Mouse (Mus musculus): ENCODE measurements at regions not wholly inside any gene's neighbourhood (a gene's known extent, or its start where the extent isn't known, plus 50 kb on each side); places are given as distances from the start of the nearest gene placed in this dataset.

- no peak for DNase-seq
These were observed 131.8 kb upstream of the Tmpo start for GRCm38 (mm10) chr10:91312913-91313312.

DNA sequence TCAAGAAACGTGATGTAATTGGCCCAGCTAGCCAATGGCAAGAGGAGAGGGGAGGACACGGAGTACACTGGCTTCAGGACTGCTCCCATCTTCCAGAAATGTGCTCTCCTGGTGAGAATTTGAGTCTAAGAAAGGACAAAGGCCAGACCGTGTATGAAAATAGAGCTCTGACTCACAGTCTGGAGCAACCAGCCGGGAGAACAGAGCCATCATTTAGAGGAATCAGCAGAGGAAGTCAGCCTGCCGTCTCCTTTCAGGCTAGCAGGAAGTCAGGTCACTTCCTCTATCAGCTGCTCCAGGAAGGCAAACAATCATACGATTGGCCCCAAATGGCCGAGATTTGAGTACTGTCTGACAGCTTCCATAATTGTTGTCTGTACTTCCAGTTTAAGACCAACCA is 119.0 kb upstream of the Tmpo start:
- DNase-seq: no peak

GRCm38 (mm10) chr10:91297792-91298460 is 116.8 kb upstream of the Tmpo start:
- DNase-seq: peak; percentile 49

GRCm38 (mm10) chr10:91295345-91295744 is 114.2 kb upstream of the Tmpo start:
- DNase-seq: no peak

DNA sequence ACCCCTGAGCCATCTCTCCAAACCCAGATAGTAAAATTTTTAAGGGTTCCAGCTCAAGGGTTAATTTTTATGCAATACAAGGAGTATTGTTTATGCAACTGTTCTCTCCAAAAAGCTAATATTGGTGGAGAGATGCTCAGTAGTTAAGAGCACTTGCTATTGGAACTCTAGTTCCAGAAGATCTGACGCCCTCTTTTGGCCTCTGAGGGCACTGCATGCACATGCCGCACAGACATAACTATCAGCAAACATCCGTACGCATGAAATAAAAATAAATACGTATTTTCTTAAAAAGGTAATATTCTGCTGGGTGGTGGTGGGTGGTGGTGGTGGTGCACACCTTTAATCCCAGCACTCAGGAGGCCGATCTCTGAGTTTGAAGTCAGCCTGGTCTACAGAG is 112.1 kb upstream of the Tmpo start:
- no peak for DNase-seq

DNA sequence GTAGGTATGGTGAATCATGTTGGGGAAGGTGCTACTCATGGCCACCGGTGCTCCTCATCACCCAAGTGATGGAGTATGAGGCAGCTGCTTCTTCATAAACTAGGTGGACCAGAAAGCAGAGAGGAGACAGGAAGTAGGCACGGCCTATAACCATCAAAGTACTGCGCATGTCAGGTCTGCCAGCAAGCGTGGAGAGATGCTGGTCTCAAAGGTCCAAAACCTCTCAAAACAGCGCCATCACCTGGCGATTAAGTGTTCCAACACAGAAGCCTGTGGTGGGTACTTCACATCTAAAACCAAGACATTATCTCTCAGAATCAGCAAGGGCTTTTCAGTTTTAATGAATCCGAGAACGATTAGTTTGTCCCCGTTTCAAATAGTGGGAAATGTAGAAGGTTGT is 103.1 kb upstream of the Tmpo start:
- no peak for DNase-seq

GRCm38 (mm10) chr10:91270955-91271741 is 90.0 kb upstream of the Tmpo start:
- DNase-seq: peak; percentile 78

DNA sequence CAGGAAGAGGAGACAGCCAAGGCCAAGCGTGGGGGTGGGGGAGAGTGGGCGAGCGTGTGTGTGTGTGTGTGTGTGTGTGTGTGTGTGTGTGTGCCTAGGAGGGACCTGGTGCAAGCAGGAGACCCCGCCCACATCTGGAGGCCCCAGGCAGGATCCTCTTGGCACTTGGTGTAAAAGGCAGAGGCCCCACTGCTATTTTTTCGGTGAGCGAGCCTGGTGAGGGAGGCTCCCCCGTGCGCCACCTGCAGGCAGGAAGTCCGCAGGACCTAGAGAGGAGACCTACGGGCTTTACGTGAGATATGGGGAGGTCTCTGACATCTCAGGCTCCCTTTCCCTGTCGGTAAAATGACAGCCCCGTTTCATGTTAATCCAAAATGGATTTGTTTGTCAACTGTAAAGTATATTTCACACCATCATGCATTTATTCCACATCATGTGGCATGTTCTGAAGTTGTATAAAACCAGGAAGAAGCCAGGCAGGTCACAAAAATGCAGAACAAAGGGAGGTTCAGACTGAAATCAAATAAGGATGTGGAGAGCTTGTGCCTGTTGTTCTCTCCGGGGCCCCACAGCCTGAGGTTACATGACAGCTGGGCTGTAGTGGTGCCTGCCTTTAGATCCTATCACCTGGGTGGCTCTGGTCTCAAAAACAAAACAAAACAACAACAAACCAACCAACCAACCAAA is 89.3 kb upstream of the Tmpo start:
- peak; percentile 15 for DNase-seq

GRCm38 (mm10) chr10:91267886-91268285 is 86.8 kb upstream of the Tmpo start:
- peak; percentile 29 for DNase-seq

DNA sequence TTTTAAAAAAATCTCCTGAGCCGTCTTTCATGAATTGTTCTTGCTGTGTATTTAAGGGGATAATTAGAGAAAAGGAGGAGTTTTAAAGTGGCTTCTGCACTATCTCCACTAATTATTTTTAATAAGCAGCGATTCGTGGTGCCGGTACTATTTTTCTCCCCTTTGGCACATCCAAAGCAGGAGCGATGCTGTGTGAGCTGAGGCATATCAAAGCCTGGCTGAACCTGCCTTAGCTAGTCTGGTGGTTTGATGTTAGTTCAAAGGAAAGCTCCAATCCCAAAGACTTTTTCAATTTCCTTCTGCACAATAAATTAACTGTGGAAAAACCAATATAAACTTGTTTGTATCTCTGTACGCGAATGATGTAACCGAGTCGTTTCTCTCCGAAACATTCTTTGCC is 79.3 kb upstream of the Tmpo start:
- no peak for DNase-seq

- no peak for DNase-seq
These were observed 68.6 kb upstream of the Tmpo start for GRCm38 (mm10) chr10:91249681-91250195.

DNA sequence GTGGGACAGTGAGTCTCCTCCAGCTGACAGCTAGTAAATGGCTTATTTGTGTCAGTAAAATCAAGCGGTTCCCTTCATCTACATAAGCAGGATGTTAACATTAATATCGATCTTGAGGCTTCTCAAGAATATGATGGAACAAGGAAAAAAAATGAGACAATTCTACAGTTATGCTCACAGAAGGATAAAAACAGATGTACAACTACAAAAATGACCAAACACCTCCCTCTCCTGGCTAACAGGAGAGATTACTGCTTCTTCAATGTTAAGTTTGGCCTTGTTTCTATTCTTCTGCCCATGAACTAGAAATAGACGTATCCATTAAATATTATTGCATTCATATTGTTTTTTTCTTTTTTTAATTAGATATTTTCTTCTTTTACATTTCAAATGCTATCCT is 63.2 kb upstream of the Tmpo start:
- DNase-seq: no peak

DNA sequence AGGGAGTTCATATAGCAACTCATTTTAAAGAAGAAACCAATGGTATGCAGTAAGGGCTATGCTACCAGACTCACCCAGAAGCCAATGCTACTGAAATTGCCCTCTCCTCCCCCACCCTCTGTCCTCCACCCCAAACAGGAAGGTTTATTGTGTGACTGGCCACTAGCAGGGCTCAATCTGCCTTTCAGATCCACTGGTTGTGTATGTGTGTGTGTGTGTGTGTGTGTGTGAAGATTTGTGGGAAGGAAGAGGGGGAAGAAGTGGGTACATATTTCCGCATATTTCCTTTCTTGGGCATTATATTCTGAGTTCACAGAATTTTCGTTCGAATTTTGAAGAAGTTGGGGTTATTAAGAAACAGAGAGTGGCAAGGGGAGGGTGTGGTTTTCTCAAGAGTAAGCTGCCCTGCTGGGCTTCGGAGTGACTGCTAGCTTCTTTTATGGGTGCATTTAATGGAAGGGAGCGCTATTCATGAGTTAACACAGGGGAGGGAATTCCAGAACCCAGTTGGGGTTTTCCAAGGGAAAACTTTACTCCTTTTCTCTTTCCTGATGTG is 61.5 kb upstream of the Tmpo start:
- no peak for DNase-seq

GRCm38 (mm10) chr10:91241611-91242005 is 60.5 kb upstream of the Tmpo start:
- no peak for DNase-seq

GRCm38 (mm10) chr10:91240856-91241610 is 59.9 kb upstream of the Tmpo start:
- peak; percentile 19 for DNase-seq

DNA sequence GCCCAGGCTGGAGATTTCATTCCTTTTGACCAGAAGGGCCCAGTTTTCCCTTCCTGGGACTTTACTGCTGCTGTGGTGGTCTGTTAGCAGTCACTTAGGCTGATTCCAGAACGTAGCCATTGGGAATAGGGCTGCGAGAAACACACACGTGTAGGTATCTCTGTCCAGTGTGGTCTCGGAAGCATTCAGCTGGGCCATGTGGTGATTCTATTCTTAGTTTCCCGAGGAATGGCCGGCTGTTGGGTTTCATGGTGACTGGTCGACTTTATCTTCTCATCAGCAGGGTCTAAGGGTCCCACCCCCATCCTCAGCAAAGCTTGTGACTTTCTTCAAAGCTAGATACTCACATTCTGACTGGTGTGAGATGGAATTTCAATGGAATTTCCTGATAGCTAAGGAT is 59.2 kb upstream of the Tmpo start:
- no peak for DNase-seq

DNA sequence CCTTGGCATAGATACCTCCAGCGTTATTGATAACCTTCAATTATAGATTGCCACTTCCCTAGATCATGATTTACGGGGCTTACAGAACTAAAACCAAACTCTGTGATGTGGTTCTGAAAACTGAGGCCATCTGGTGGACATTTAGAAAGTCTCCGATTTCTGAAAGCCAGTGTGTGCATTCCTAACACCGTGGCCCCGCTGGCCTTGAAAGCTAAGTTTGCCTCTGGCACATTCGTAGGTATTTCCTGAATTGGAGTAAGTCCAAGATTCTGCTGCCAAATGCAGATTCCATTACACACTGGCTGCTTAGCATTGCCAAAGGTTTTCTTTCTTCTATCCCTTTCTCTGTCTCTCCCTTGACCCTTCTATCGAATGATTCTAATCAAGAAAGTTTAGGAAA is 55.7 kb upstream of the Tmpo start:
- DNase-seq: no peak

DNA sequence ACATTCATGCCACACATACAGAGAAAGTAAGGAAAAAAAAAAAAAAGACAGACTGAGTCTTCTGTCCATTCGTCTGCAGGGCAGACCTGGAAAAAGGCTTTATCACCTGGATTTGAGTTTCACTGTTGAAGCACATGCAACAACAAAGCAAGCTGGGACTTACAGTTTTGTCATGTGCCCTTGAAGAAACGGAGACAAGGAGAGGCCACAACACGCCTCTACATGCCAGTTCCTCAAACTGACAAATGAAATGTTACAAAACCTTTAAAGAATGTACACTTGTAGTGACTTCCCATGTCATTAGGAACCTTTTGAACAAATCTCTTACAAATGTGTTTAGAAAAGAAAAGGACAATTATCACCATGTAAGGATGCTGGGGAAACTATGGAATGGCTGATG is 53.6 kb upstream of the Tmpo start:
- DNase-seq: no peak
